Mouse (Mus musculus) naive thymus-derived CD4-positive, alpha-beta T cell, adult 5 months (primary cell): Measurements from ENCODE around the gene Lilrb4a. TPM values are rescaled to one million over a fixed set of nuclear protein-coding genes. Genes with fewer than 3 reads are reported as not detected.

Experiments used
- polyA plus RNA-seq: library from polyadenylated mRNA; unstranded; fragments of 100-300 nt; shearing (Covaris generic); gene quantifications from one replicate; pipeline ENCODE4 v1.2.1, GENCODE M21; 2017

The Lilrb4a gene
- 0.52 TPM for polyA plus RNA-seq

GRCm38 (mm10) chr10:51490691-51491090, at the start of gene Lilrb4a:
Gene Lilrb4a, plus strand, starts transcription at chr10:51490956.

GRCm38 (mm10) chr10:51480397-51480796, 10.4 kb upstream of the Lilrb4a start, which contains the start of the genes Gm49339 and Lilr4b:
Gene Gm49339, plus strand, starts transcription at chr10:51480612.
Gene Lilr4b, plus strand, starts transcription at chr10:51480632.

Other genes starting within 250 kb of the Lilrb4a start
- not detected for gene Gm49339, start 10.3 kb upstream of the Lilrb4a start, polyA plus RNA-seq
- gene Lilr4b, start 10.3 kb upstream of the Lilrb4a start, polyA plus RNA-seq = 0.45 TPM
- gene Fam162b, start 99.6 kb downstream of the Lilrb4a start, polyA plus RNA-seq = not detected
- not detected for gene Gprc6a, start 140.5 kb downstream of the Lilrb4a start, polyA plus RNA-seq
- not detected for gene Rfx6, start 186.8 kb downstream of the Lilrb4a start, polyA plus RNA-seq